Comparison of ENCODE assay signal across 8 mouse cellular contexts in genomic region chr7:64839801-64840575, GRCm38 (mm10). TPM values are rescaled to one million over a fixed set of nuclear protein-coding genes. Genes with fewer than 3 reads are reported as not detected.
DNase-seq lines count a peak whose midpoint lies in the region; ATAC-seq lines count a peak whose summit lies in the region.

No protein-coding gene starts in this region.

- H3K4me1 ChIP-seq in embryonic facial prominence, embryonic 10.5 days, result peaks cover 23% of the 10 kb centered on the region
- H3K4me1 ChIP-seq in limb, embryonic 10.5 days, result peaks cover 25% of the 10 kb centered on the region
- H3K4me1 ChIP-seq in midbrain, embryonic 13.5 days (replicated peaks), result peaks cover 24% of the 10 kb centered on the region
- 0 out of 2 replicates have a peak, but pooled peaks cover 4% of the 10 kb centered on the region for H3K4me1 ChIP-seq in stomach, embryonic 15.5 days

- no peaks in the 10 kb centered on the region for H3K9me3 ChIP-seq in embryonic facial prominence, embryonic 10.5 days
- no peaks in the 10 kb centered on the region for H3K9me3 ChIP-seq in limb, embryonic 10.5 days (replicated peaks)
- H3K9me3 ChIP-seq in midbrain, embryonic 13.5 days, result no peaks in the 10 kb centered on the region
- no peaks in the 10 kb centered on the region for H3K9me3 ChIP-seq in stomach, embryonic 15.5 days

- H3K27me3 ChIP-seq in embryonic facial prominence, embryonic 10.5 days (replicated peaks; ENCODE audit: low read depth, poor library complexity, severe bottlenecking), result 0 out of 2 replicates have a peak, but pooled peaks cover 8% of the 10 kb centered on the region
- 0 out of 2 replicates have a peak, but pooled peaks cover 5% of the 10 kb centered on the region for H3K27me3 ChIP-seq in limb, embryonic 10.5 days (ENCODE audit: low read depth, poor library complexity, severe bottlenecking)
- H3K27me3 ChIP-seq in midbrain, embryonic 13.5 days, result no peaks in the 10 kb centered on the region
- H3K27me3 ChIP-seq in stomach, embryonic 15.5 days (replicated peaks), result no peaks in the 10 kb centered on the region

- peak; percentile 82 for ATAC-seq in midbrain, embryonic 13.5 days
- peak; percentile 82; the same call in 1 of the 2 replicates for ATAC-seq in stomach, embryonic 15.5 days (ENCODE audit: insufficient read depth, low FRiP score, low read depth)

- peak overlapping the region; percentile 52 for H3K4me3 ChIP-seq in embryonic facial prominence, embryonic 10.5 days
- H3K4me3 ChIP-seq in limb, embryonic 10.5 days, result peak overlapping the region; percentile 40
- H3K4me3 ChIP-seq in midbrain, embryonic 13.5 days (replicated peaks), result peak overlapping the region; percentile 32
- H3K4me3 ChIP-seq in stomach, embryonic 15.5 days (replicated peaks), result peak overlapping the region; percentile 27

- 2% methylated on average over 21 of the region's 21 CpGs for WGBS in embryonic facial prominence, embryonic 10.5 days
- WGBS in limb, embryonic 10.5 days, result 2% methylated on average over 21 of the region's 21 CpGs
- under 1% methylated on average over 21 of the region's 21 CpGs for WGBS in midbrain, embryonic 13.5 days
- under 1% methylated on average over 21 of the region's 21 CpGs for WGBS in stomach, embryonic 15.5 days

- peak overlapping the region; percentile 56 for H3K4me2 ChIP-seq in midbrain, embryonic 13.5 days (replicated peaks)
- H3K4me2 ChIP-seq in stomach, embryonic 15.5 days, result peak overlapping the region; percentile 61

- peak overlapping the region; percentile 68 for H3K27ac ChIP-seq in embryonic facial prominence, embryonic 10.5 days (replicated peaks)
- H3K27ac ChIP-seq in limb, embryonic 10.5 days, result peak overlapping the region; percentile 17; the same call in 1 of the 2 replicates
- no peak overlapping the region for H3K27ac ChIP-seq in midbrain, embryonic 13.5 days
- no peak overlapping the region for H3K27ac ChIP-seq in stomach, embryonic 15.5 days

- DNase-seq in adrenal gland, adult (ENCODE audit: inconsistent age in 2 of 2, low spot score in 1 of 2), result peak; percentile 74 to 87
- peak; percentile 74 for DNase-seq in embryonic facial prominence, embryonic 10.5 days (ENCODE audit: low spot score)
- DNase-seq in heart, adult 8-10 months (ENCODE audit: low spot score), result peak; percentile 42
- DNase-seq in kidney, adult 8-10 months, result peak; percentile 19 to 43
- peak; percentile 55 for DNase-seq in limb, embryonic 10.5 days (ENCODE audit: low spot score)
- no peak for DNase-seq in B cell, adult 2 months

- no peaks in the 10 kb centered on the region for H3K36me3 ChIP-seq in embryonic facial prominence, embryonic 10.5 days (replicated peaks)
- no peaks in the 10 kb centered on the region for H3K36me3 ChIP-seq in limb, embryonic 10.5 days
- H3K36me3 ChIP-seq in midbrain, embryonic 13.5 days, result no peaks in the 10 kb centered on the region
- H3K36me3 ChIP-seq in stomach, embryonic 15.5 days, result no peaks in the 10 kb centered on the region

- no peak overlapping the region; the same call in 1 of the 2 replicates for H3K9ac ChIP-seq in midbrain, embryonic 13.5 days (replicated peaks)
- no peak overlapping the region for H3K9ac ChIP-seq in stomach, embryonic 15.5 days

RNA-seq across cellular contexts. Expression of gene Nsmce3, which starts 32.8 kb away (rescaled TPM):
- polyA plus RNA-seq in embryonic facial prominence, embryonic 10.5 days (2016; fragmentation: Nextera tagmentation; extraction: Ambion mirVana), result 10.4 and 11.2 TPM in 2 replicates
- 1 to 10 TPM; 3.1 to 3.4 (median 3.2) TPM for total RNA-seq in heart, adult 8-10 months (2022)
- polyA plus RNA-seq in limb, embryonic 10.5 days (2016; fragmentation: Nextera tagmentation; extraction: Ambion mirVana), result 9.9 and 10.2 TPM in 2 replicates
- polyA plus RNA-seq in midbrain, embryonic 13.5 days (2015; fragmentation: Nextera tagmentation; extraction: Ambion mirVana), result 10.5 and 10.7 TPM in 2 replicates
- 11.8 and 12.5 TPM in 2 replicates for polyA plus RNA-seq in stomach, embryonic 15.5 days (2015; fragmentation: Nextera tagmentation; extraction: Ambion mirVana)

Comparison
In these comparisons a context has a peak if more than half of its experiments do, and no peak if none do; other contexts are left out.
1. DNase-seq: peak in adrenal gland, adult (2 of 2), embryonic facial prominence, embryonic 10.5 days (single experiment), heart, adult 8-10 months (single experiment), kidney, adult 8-10 months (2 of 2) and limb, embryonic 10.5 days (single experiment); none in B cell, adult 2 months (0 of 2).
2. H3K27ac ChIP-seq: peak in embryonic facial prominence, embryonic 10.5 days (single experiment) and limb, embryonic 10.5 days (single experiment); none in midbrain, embryonic 13.5 days (single experiment) and stomach, embryonic 15.5 days (single experiment).
3. Peak in every context shown above with its lines, with median percentiles within 50 percentile points of each other: H3K4me3 ChIP-seq.